ENCODE assay signal across 8 mouse cellular contexts in genomic region chr11:88045878-88046277, GRCm38 (mm10). TPM values are rescaled to one million over a fixed set of nuclear protein-coding genes. Genes with fewer than 3 reads are reported as not detected.
DNase-seq lines count a peak whose midpoint lies in the region; ATAC-seq lines count a peak whose summit lies in the region.
"Had no signal": no experiment of that assay in that cellular context is flagged by ENCODE, and none has a peak within 500 bp of the region (broad histone marks: within the 10 kb centered on the region; RNA-seq: fewer than 3 reads in every experiment).

No protein-coding gene starts in this region.

- DNase-seq in spleen, postnatal 10 days (ENCODE audit: low spot score in 2 of 2): peak; percentile 35 to 41
- no peak for DNase-seq in spleen, postnatal 4 days (ENCODE audit: low spot score in 2 of 2)
- DNase-seq in embryonic facial prominence, embryonic 11.5 days (ENCODE audit: low spot score): no peak
- DNase-seq in T-cell, adult 2 months (ENCODE audit: low spot score): no peak
- DNase-seq in layer of hippocampus, postnatal 10 days (ENCODE audit: low spot score in 2 of 2): no peak
- DNase-seq: kidney, postnatal 14 days had no signal

- H3K27ac ChIP-seq in embryonic facial prominence, embryonic 11.5 days (replicated peaks; ENCODE audit: low read depth, low read length): no peak overlapping the region
- no peak overlapping the region for H3K27ac ChIP-seq in limb, embryonic 12.5 days
- H3K27ac ChIP-seq in neural tube, embryonic 15.5 days (replicated peaks): no peak overlapping the region

- H3K9me3 ChIP-seq in embryonic facial prominence, embryonic 11.5 days (replicated peaks; ENCODE audit: control insufficient read depth, low read length): no peaks in the 10 kb centered on the region
- H3K9me3 ChIP-seq in limb, embryonic 12.5 days: no peaks in the 10 kb centered on the region
- no peaks in the 10 kb centered on the region for H3K9me3 ChIP-seq in neural tube, embryonic 15.5 days (replicated peaks)

- H3K4me2 ChIP-seq in embryonic facial prominence, embryonic 11.5 days (ENCODE audit: low read depth, low read length): no peak overlapping the region
- peak overlapping the region; percentile 88 for H3K4me2 ChIP-seq in limb, embryonic 12.5 days
- peak overlapping the region; percentile 64 for H3K4me2 ChIP-seq in neural tube, embryonic 15.5 days

- no peaks in the 10 kb centered on the region for H3K4me1 ChIP-seq in embryonic facial prominence, embryonic 11.5 days (ENCODE audit: control insufficient read depth, insufficient read depth, low read length)
- H3K4me1 ChIP-seq in limb, embryonic 12.5 days (replicated peaks): peaks cover 24% of the 10 kb centered on the region
- peaks cover 29% of the 10 kb centered on the region for H3K4me1 ChIP-seq in neural tube, embryonic 15.5 days

- ATAC-seq in embryonic facial prominence, embryonic 11.5 days (replicated peaks; ENCODE audit: insufficient number of reproducible peaks, low FRiP score, low TSS enrichment, low read depth): no peak
- no peak for ATAC-seq in limb, embryonic 12.5 days (ENCODE audit: insufficient number of reproducible peaks, insufficient read depth, low FRiP score, low TSS enrichment, low read depth)
- no peak for ATAC-seq in neural tube, embryonic 15.5 days (ENCODE audit: low FRiP score)

- peak overlapping the region; percentile 100; the same call in 1 of the 2 replicates for H3K4me3 ChIP-seq in embryonic facial prominence, embryonic 11.5 days (ENCODE audit: low read depth, low read length)
- H3K4me3 ChIP-seq in limb, embryonic 12.5 days (replicated peaks): peak overlapping the region; percentile 98
- peak overlapping the region; percentile 72; the same call in 1 of the 2 replicates for H3K4me3 ChIP-seq in neural tube, embryonic 15.5 days (replicated peaks)

- 88% methylated on average over 4 of the region's 4 CpGs for WGBS in embryonic facial prominence, embryonic 11.5 days
- WGBS in limb, embryonic 12.5 days: 91% methylated on average over 4 of the region's 4 CpGs
- 89% methylated on average over 4 of the region's 4 CpGs for WGBS in neural tube, embryonic 15.5 days

- H3K27me3 ChIP-seq in embryonic facial prominence, embryonic 11.5 days (ENCODE audit: control insufficient read depth, insufficient read depth, low read length): no peaks in the 10 kb centered on the region
- H3K27me3 ChIP-seq in limb, embryonic 12.5 days: no peaks in the 10 kb centered on the region
- no peaks in the 10 kb centered on the region for H3K27me3 ChIP-seq in neural tube, embryonic 15.5 days (replicated peaks)

- no peaks in the 10 kb centered on the region; the same call in 1 of the 2 replicates for H3K36me3 ChIP-seq in embryonic facial prominence, embryonic 11.5 days (replicated peaks; ENCODE audit: control insufficient read depth, insufficient read depth, low read depth, low read length)
- peaks cover 28% of the 10 kb centered on the region for H3K36me3 ChIP-seq in limb, embryonic 12.5 days
- peaks cover 6% of the 10 kb centered on the region for H3K36me3 ChIP-seq in neural tube, embryonic 15.5 days

- H3K9ac ChIP-seq in embryonic facial prominence, embryonic 11.5 days (replicated peaks; ENCODE audit: low read length): no peak overlapping the region; the same call in 1 of the 2 replicates
- no peak overlapping the region for H3K9ac ChIP-seq in limb, embryonic 12.5 days (replicated peaks)
- no peak overlapping the region for H3K9ac ChIP-seq in neural tube, embryonic 15.5 days (replicated peaks)

RNA-seq across cellular contexts. Expression of gene Srsf1, which starts 1.3 kb away (rescaled TPM):
- 525 and 569 TPM in 2 replicates for polyA plus RNA-seq in embryonic facial prominence, embryonic 11.5 days (2014; fragmentation: Nextera tagmentation; extraction: Ambion mirVana)
- 505 and 534 TPM in 2 replicates for polyA plus RNA-seq in limb, embryonic 12.5 days (2016; fragmentation: Nextera tagmentation; extraction: Ambion mirVana)
- polyA plus RNA-seq in neural tube, embryonic 15.5 days (2015; fragmentation: Nextera tagmentation; extraction: Ambion mirVana): 183 and 211 TPM in 2 replicates
- 100 to 1,000 TPM; 218 to 245 TPM for total RNA-seq in layer of hippocampus, postnatal 10 days (2021)

RNA-seq across cellular contexts. Expression of gene Vezf1, which starts 22.2 kb away (rescaled TPM):
- 63.1 and 69.3 TPM in 2 replicates for polyA plus RNA-seq in embryonic facial prominence, embryonic 11.5 days (2014; fragmentation: Nextera tagmentation; extraction: Ambion mirVana)
- 56.0 and 65.8 TPM in 2 replicates for polyA plus RNA-seq in limb, embryonic 12.5 days (2016; fragmentation: Nextera tagmentation; extraction: Ambion mirVana)
- 35.0 and 39.1 TPM in 2 replicates for polyA plus RNA-seq in neural tube, embryonic 15.5 days (2015; fragmentation: Nextera tagmentation; extraction: Ambion mirVana)
- total RNA-seq in layer of hippocampus, postnatal 10 days (2021): 10 to 100 TPM; 26.0 to 28.5 TPM

RNA-seq across cellular contexts. Expression of gene Cuedc1, which starts 52.0 kb away (rescaled TPM):
- 11.2 and 13.1 TPM in 2 replicates for polyA plus RNA-seq in embryonic facial prominence, embryonic 11.5 days (2014; fragmentation: Nextera tagmentation; extraction: Ambion mirVana)
- 32.1 and 37.3 TPM in 2 replicates for polyA plus RNA-seq in limb, embryonic 12.5 days (2016; fragmentation: Nextera tagmentation; extraction: Ambion mirVana)
- 40.6 and 49.0 TPM in 2 replicates for polyA plus RNA-seq in neural tube, embryonic 15.5 days (2015; fragmentation: Nextera tagmentation; extraction: Ambion mirVana)
- 10 to 100 TPM; 42.0 to 45.7 TPM for total RNA-seq in layer of hippocampus, postnatal 10 days (2021)

RNA-seq across cellular contexts. Expression of gene Dynll2, which starts 58.5 kb away (rescaled TPM):
- 16.0 and 17.3 TPM in 2 replicates for polyA plus RNA-seq in embryonic facial prominence, embryonic 11.5 days (2014; fragmentation: Nextera tagmentation; extraction: Ambion mirVana)
- polyA plus RNA-seq in limb, embryonic 12.5 days (2016; fragmentation: Nextera tagmentation; extraction: Ambion mirVana): 23.0 and 23.4 TPM in 2 replicates
- polyA plus RNA-seq in neural tube, embryonic 15.5 days (2015; fragmentation: Nextera tagmentation; extraction: Ambion mirVana): 57.6 and 76.0 TPM in 2 replicates
- 100 to 1,000 TPM; 368 to 386 TPM for total RNA-seq in layer of hippocampus, postnatal 10 days (2021)

Comparison
In these comparisons a context has a peak if more than half of its experiments do, and no peak if none do; other contexts are left out.
1. DNase-seq: peak in spleen, postnatal 10 days (2 of 2); none in spleen, postnatal 4 days (0 of 2), embryonic facial prominence, embryonic 11.5 days (single experiment), T-cell, adult 2 months (single experiment) and layer of hippocampus, postnatal 10 days (0 of 2).
2. Peak in every context shown above with its lines, with median percentiles within 50 percentile points of each other: H3K4me3 ChIP-seq.